Mouse (Mus musculus) heart, postnatal 0 days (tissue): Measurements from ENCODE around the gene Gsta4.
"Not testable (repeated sequence)": the region's sequence is repeated elsewhere in the genome, so short reads cannot be mapped to it uniquely, and the experiment has no call there.

Experiments
- CTCF ChIP-seq: IDR thresholded peaks from 2 replicates; pipeline ENCODE4 v1.5.1; 2016; ENCODE audit warnings: antibody characterized with exemption, control low read depth, low read depth
- EP300 ChIP-seq: IDR thresholded peaks from 2 replicates; pipeline ENCODE4 v1.6.1; 2016; ENCODE audit warnings: antibody characterized with exemption, low read depth

GRCm38 (mm10) chr9:78255683-78256470, 73.3 kb downstream of the Gsta4 start:
- TF ChIP-seq CTCF, EP300: not testable (repeated sequence)
